Mouse (Mus musculus) c-Kit-negative CD71-positive TER-119-positive erythroid progenitor cells, embryonic 14.5 days (primary cell): ENCODE results near the gene Olfr1138.

Source experiments
- DNase-seq: peaks from one replicate; pipeline ENCODE4 v3.0.0-alpha.2; 2013; ENCODE audit warnings: low read depth, low spot score

Olfr1138 gene

GRCm38 (mm10) chr2:87739878-87740277, at the start of gene Olfr1138:
Olfr1138 (minus strand) TSS chr2:87739978.
- no peak for DNase-seq

GRCm38 (mm10) chr2:87779183-87779582, 39.4 kb upstream of the Olfr1138 start, which contains the start of gene Olfr152:
Olfr152 (plus strand) TSS chr2:87779483.
- no peak for DNase-seq

- no peak for DNase-seq
Measured at GRCm38 (mm10) chr2:87776143-87776542, 36.4 kb upstream of the Olfr1138 start.

- DNase-seq, result no peak
Measured at GRCm38 (mm10) chr2:87753891-87754290, 14.1 kb upstream of the Olfr1138 start, which contains the start of gene Olfr1141. Olfr1141 (minus strand) TSS chr2:87753991.

- no peak for DNase-seq
Measured at GRCm38 (mm10) chr2:87743452-87743851, 3.7 kb upstream of the Olfr1138 start, which contains the start of gene Olfr1140. Olfr1140 (plus strand) TSS chr2:87743752.

GRCm38 (mm10) chr2:87713079-87713478, 26.7 kb downstream of the Olfr1138 start, which contains the start of gene Olfr1137:
Olfr1137 (minus strand) TSS chr2:87713179.
- no peak for DNase-seq

GRCm38 (mm10) chr2:87693847-87694246, 45.9 kb downstream of the Olfr1138 start, which contains the start of gene Olfr1136:
Olfr1136 (minus strand) TSS chr2:87693947.
- no peak for DNase-seq
